Mouse (Mus musculus) hindlimb bud, embryonic 11.5 days (tissue): ENCODE measurements at regions not wholly inside any gene's neighbourhood (a gene's known extent, or its start where the extent isn't known, plus 50 kb on each side); places are given as distances from the start of the nearest gene placed in this dataset.

Source experiments
- DNase-seq: peaks from one replicate; pipeline ENCODE4 v3.0.0-alpha.2; 2012; ENCODE audit warnings: low read depth, low spot score; ENCODE audit errors: extremely low spot score

DNA sequence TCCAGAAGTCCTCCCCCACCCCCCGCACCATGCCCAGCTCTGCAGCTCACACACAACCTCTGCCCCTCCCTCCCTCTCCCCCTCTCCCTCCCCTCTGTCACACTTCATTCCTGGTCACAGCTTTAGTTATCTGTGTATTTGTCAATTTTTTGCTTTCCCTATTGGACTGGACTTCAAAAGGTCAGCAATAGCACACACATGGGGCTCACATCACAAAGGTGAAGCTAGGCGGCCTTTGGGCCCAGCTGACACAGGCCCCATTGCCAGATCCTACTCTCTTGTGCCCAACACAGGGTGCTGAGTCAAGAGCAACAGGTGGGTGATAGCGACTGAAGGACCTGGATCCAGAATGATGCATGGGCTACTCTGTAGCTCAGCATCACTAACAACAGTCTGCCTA, 149.0 kb upstream of the Nectin1 start:
- no peak for DNase-seq

DNA sequence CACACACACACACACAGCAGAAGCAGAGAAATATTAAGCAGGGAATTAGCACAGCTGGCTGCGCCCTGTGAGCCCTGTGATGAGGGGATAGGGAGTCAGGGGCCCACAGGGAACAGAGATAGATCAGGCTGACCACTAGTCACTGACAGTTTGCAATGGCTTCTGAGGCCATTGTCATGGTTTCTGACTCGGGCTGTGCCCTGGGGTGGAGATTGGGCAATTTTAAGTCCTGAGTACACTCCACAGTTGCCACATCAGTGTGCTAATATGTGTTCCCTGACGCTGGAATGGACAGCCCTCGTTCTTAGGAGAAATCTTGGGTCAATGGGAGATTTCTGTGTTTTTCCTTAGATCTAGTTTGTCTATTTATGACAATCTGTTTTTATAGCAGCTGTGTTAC, 148.3 kb upstream of the Nectin1 start:
- DNase-seq: no peak

DNA sequence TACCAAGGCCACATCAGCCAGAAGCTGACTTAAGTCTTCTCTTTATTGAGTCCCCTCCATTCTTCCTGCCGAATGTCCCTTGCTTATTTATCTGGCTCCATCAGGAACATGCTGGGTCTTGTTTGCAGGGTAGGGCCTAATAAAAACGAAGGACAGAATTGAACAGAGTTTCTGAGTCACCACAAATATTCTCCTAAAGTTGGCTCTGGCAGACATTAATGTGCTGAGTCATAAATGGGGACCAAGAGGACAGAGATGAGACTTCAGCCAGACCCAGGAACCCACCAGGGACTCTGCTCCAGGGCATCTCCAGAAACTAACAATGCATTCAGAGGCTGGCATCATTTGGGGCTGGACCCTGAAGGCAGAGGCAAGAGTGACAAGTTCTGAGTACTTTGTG, 143.4 kb upstream of the Nectin1 start:
- no peak for DNase-seq

DNA sequence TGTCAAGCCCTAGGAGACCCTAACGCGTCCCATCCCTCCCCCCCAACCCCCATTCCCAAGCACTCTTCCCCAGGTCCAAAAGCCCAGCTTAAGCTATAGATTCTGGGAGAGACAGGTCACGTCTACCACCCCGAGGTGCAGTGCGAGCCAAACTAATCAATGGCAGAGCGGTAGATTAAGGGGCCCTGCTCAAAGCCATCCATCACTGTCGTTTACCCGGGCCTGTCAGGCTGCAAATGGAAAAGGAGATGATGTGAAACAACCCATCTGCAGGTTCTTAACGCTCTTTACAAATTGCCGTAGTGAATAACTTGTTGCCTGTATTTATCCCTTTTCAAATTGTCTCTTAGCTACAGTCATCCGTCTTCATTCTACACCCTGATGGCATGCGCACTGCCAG, 126.2 kb upstream of the Nectin1 start:
- no peak for DNase-seq

DNA sequence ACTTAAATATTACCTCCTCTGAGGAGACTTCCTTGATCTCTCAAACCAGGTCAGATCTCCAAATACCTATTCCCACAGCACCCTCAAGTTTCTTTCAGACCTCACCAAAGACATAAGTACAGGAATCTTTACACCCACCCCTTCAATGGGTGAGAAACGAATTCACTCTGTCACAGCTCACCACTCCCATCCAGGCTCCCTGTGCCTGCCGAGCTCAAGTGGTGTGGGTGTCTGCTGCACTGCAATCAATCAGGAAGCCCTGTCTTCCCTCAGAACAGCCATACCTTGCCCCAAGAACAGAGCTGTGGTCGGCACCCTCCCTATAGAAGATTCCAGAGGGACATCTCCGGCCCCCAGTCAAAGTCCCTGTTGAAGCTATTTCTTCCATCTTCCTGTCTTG, 116.2 kb upstream of the Nectin1 start:
- no peak for DNase-seq

DNA sequence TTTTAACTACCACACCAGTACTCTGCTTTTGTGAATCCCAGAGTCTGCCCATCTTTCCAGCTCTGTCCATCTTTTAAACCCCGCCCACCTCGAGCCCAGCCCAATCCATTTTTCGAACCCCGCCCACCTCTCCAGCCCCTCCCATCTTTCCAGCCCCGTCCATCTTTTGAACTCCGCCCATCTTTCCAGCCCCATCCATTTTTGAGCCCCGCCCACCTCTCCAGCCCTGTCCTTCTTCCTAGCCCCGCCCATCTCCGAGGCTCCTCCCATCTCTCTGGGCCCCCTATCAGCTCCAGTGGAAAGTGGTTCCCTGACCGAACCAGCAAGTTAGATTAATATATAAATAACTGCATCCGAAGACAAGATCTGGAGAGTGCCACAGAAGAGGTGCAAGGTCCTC, 115.0 kb upstream of the Nectin1 start:
- DNase-seq: no peak

DNA sequence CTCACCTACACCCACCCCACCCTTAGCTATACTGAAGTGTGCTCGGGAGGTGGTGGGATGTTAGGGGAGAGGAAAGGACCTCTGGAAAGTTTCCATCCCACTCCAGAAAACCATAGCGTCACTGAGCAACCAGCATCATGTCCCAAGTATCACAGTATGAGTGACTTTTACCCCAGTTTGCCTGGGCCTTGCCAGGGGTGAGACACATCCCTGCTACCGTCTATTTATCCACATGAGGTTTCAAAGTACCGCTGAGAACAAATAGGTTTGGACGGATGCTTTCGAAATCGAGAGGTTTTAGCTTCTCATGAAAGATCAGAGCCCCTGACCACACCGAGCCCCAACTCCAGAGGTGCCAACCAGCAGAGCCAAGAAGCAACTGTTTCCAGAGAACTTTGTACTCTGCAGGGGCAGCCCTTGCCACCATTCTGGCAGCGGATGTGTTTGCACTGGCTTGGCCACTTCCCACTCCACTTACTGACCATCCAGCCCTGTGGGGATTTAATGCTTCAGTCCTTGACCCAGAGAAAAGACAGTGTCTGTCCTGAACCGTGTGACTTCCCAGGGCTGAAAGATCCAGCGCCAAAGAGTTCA, 107.3 kb upstream of the Nectin1 start:
- no peak for DNase-seq

DNA sequence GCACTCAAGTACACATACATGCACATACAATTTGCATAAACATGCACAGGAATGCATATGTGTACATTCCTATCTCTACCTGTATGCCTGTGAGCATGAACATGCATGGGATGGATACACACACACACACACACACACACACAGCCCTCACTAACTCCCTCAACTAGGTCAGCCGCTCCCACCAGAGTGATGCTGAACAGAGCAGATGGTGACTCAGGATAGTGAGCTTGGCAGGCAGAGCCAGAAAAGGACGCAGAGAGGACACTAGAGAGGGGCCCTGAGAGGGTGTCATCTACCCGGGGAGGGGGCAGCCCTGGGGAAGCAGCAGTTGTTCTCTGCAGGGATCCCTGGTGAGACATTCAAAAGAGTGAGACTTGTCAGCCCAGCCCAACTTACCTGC, 85.6 kb upstream of the Nectin1 start:
- DNase-seq: no peak

DNA sequence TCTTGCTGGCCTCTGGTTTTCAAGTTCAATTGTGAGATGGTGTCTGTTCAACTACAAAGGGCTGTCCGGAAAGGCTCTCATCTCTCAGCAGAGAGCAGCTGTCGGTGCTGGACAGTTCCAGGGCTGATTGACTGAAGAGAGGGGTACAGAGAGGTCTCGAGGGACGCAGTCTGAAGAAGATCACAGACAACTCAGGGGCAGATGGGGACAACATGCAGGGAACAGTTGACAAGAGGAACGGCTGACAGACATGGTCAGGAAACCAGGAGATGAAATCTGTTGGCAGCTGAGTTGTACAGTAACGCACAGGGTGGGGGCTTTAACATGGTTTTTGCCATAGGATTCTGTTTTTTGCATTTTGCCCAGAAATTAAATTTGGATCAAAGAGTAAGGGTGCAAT, 84.5 kb upstream of the Nectin1 start:
- no peak for DNase-seq

DNA sequence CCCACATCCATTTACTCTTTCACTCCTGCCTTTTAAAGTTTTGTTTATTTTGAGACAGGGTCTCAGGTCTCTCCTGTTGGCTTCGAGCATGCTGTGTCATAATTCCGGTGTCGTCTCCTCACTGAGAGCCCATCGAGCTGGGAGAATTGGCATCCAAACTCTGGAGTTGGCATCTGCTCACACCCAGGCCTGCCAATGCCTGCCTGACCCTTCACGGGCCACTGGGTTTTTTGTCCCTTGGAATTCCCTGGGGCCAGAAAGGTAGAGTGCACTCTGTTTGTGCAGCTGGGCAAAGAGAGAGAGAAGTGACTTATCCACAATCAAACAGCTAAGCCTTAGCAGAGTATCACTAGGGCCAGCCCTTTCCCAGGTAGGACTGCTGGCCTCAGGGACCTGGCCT, 83.6 kb upstream of the Nectin1 start:
- DNase-seq: no peak

DNA sequence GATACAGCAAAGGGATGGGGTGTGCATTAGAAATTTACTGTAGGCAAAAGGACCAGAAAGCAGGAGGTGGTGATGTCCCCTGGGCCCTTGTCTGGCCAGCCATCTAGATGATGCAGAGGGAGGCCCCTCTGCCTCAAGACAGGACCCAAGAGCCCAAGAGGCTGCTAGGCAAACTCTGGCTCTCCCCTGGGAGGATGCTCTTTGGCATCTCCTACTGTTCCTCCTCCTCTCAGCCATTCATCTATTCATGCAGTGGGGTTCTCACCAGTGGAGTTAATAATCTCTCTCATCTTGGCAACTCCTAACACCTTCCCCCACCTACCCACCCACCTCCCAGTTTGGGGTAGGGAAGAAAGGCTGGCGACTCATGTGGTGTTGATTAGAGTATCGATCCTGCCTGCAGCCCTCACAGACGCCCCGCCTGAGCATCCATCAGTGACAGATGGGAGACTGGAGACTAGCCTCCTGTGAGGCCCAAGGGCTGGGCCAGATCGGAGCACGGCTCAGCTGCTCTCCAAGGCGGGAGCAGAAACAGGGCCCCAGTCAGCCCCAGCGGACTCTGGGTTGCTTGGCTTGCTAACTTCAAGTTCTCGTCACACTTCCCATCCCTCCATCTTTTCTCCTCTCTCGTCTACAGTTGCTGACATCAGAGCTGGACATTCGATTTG, 82.8 kb upstream of the Nectin1 start:
- DNase-seq: no peak

DNA sequence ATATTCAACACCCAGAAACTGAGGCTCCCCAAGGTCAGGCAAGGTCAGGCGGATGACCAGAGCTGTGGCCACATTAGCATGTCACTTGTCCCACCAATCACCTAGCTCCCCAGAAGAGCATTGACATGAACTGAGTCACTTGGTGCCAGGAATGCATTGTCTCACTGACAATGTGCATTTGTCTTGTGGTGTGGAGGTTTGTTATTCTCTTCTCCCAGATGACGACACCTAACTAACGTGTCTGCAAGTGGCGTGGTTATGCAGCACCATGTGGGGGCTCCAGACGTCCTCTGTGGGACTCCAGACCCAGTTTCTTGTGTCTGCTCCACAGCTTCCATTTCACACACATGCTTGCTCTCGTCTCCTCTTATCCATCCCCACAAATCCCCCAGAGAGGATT, 82.1 kb upstream of the Nectin1 start:
- DNase-seq: no peak

DNA sequence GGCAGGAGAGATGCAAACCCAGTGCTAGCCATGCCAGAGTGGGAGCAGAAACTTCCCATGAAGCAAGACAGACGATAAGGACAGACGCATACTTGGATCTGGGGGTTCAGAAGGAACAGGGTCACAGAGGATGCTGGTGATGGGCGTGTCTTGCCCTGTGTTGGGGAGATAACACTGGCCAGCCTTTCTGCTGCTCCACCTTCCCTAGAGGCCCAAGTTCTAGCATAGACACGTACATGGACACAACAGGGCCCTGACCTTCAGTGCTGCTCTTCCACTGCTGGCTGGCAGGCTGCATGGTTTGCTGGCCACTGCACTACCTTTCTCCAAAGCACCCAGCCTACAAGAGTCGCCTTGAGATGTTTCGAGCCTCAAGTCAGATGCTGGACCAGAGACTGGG, 76.4 kb upstream of the Nectin1 start:
- DNase-seq: no peak

DNA sequence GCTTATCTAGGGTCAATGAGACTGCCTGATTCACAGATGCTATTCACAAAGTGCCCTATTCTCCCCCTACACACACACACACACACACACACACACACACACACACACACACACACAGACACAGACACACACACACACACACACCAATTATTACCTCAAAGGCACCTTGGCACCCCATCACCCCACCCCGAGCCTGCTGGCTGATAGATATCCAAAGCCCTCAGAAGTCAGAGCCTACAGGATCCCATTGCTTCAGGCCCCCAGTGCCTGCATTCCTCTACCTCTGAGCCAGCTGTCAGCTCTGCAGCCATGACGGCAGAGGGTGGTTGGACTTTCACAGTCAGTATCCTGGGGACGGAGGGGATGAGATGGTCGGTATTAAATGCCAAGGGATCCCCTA, 75.8 kb upstream of the Nectin1 start:
- DNase-seq: no peak

DNA sequence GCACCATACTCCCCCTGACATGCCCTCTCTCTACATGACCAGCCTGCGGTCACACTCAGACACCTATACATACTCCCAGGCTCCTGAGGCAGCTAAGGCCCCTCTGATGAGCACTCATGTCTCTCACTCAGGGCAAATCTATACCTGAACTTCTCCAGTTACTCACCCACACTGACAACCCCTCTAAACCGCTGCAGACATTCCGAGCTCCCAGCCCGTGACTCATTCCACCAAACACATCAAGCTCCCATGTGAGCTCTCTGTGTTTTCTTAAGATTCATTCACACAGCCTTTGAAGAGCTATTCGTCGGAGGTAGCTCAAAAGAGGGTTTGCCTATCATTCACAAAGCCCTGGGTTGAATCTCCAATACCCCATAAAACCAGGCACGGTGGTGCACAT, 75.1 kb upstream of the Nectin1 start:
- no peak for DNase-seq

DNA sequence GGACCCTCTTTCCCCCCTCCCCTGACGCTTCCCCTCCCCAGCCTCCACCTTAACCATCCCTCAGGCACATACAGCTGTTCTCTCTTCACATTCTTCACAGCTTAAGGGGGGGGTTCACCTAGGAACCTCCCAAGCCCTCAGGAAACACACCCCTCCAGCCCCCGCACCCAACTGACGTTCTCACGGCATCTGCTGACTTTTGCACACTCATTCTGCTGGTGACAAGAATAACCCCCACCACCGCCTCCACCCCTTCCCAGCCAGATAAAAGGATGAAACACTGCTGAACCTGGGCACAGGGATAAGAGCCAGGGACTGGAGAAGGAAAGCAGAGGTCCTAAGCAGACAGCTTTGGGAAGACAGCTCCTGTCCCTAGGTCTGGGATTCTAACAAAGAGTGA, 73.2 kb upstream of the Nectin1 start:
- no peak for DNase-seq

DNA sequence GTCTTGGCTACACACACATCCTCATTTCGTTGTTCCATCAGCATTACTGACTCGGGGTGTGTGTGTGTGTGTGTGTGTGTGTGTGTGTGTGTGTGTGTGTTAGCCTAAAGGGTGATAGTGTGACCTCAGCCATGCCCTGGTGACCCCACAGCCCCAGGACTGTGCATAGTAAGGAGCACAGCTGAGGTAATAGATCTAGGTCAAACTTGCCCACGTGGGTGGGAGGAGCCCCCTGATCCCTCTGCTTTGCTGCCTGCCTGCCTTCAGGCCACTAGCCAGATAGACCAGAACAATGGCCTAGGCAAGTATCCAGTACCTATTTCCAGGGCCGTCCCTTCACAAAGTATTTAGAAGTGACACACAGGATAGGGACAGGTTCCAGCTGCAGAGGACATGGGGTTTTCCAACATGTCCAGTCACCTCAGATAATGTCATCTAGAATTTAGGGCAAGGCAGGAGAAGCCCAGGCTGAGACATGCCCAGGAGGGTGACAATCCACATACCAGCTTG, 70.6 kb upstream of the Nectin1 start:
- DNase-seq: no peak

DNA sequence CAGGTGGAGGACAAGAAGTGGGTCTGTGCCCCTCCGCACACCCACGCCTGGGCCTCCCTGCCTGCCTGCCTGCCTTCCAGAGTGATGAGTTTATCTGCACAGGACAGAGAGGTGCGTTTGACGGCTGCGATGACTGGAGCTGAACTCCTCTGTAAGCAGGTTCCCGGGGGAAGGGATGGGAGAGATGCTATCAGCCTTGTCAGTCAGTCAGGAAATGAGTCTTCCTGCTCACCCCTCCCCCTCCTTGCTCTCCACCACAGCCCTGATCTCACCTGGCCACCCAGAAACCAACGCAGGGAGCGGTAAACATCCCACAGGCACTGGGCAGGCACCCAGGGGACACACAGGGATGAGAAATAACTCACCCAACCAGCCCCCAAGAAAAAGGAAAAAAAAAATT, 69.5 kb upstream of the Nectin1 start:
- no peak for DNase-seq

DNA sequence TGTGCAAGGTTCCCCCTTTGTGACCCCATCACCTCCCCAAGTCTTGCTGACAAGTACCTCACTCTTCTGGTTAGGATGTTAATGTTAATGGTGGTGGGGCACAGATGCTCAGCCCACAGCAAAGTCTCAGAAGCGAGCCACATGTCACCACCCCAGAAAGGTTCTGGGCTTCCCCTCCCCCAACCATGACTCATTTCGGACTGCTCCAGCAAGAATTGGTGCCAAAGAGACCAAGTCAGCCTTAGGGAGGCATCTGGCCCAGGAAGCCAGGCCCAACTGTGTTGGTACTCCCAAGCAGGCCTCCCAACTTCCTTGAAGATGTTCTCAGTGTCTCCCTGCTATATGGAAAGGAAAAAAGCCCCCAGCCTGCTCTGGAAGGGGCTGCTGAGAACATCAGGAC, 67.8 kb upstream of the Nectin1 start:
- no peak for DNase-seq

DNA sequence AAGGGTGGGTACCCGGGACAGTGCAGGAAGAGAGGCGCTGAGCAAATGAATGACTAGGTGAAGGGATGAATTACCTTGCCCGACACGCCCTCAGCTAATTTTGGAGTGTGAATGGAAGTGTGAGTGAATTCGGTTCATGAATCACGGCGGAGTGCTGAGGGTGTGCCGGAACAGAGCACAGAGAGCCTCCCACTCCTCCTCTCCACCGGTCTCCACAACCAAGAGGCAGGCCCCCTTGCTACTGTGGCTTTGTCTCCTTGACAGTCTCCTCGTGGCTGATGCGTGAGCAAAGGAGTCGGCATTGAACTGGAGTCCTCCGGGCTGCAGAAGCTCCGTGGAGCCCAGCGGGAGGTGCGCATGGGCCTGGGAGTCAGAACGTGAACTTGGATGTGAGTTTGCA, 64.5 kb upstream of the Nectin1 start:
- DNase-seq: no peak

DNA sequence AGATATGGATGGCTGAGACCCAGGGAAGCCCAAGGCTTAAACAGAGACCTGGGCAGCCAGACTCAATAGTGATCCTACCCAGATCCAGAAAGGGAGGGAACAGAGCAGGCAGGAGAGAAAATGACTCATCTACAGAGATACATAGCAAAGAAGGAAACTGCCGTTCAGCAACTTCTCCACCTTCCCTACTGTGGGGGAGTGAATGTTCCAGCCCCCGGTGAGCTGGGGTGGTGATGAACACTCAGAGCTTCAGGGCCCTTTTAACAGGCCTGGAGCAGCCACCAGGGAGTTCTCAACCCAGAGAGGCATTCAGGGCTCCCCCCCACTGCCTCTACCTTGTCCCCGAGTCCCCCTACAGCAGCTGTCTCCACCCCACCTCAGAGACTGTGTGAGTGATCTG, 62.5 kb upstream of the Nectin1 start:
- no peak for DNase-seq

DNA sequence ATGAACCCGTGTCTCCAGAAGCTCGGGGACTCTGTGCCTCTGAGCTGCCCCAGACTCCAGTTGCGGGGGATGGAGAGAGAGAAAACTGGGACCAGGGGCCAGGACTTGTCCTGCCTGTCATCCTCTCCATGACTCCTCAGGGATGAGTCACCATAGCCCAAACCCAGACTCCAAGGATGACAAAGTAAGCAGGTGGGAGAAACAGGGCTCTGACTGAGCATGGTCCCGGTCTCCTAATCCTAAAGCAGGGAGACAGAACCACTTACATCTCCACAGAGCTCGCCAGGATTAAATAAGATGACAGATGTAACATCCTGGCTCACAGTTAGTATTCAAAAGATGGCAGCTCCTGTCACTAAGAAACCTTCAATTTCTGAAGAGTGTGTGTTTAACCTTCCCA, 61.7 kb upstream of the Nectin1 start:
- DNase-seq: no peak

DNA sequence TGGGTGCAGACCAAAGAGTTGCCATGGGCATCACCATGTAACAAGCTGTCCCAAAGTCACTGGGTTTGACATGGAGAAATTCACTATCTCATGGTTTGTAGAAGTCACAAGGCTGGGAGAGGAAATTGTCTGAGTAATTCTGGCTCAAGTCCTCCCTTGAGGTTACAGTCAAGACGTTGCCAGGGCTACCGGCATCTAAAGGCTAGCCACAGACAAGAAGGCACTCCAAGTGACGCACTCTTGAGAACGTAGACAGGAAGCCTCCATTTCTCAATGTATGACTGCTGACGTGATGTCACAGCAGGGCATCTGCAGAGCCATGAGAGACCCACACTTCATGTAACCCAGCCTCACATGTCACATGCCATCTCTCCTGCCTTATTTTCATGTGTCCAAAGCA, 59.2 kb upstream of the Nectin1 start:
- DNase-seq: no peak
